Mouse (Mus musculus): ENCODE data around the gene Ndufs2. TPM values are rescaled to one million over a fixed set of nuclear protein-coding genes. Genes with fewer than 3 reads are reported as not detected.

The Ndufs2 gene
- total and polyA plus RNA-seq, 2 experiments from 2014 or later = 1,009 to 1,127 TPM

GRCm38 (mm10) chr1:171220871-171221270 lies 30.3 kb downstream of the Ndufs2 start:
- WGBS = 5% methylated on average over 10 of the region's 10 CpGs
- Histone ChIP-seq H3K4me1 (ENCODE audit: control insufficient read depth, insufficient read depth) (peaks cover 11% of the 10 kb centered on the region), H3K9me3 (replicated peaks; ENCODE audit: control insufficient read depth, low read length) (no peaks in the 10 kb centered on the region), H3K27me3 (ENCODE audit: control insufficient read depth, insufficient read depth, low read length) (no peaks in the 10 kb centered on the region), H3K4me3 (ENCODE audit: low read depth, low read length) (peak overlapping the region; percentile 66), H3K36me3 (replicated peaks; ENCODE audit: control insufficient read depth, insufficient read depth, low read length) (peaks cover 24% of the 10 kb centered on the region), H3K4me2 (ENCODE audit: low read depth, low read length) (peak overlapping the region; percentile 77), H3K9ac (replicated peaks; ENCODE audit: low read depth, low read length) (no peak overlapping the region), H3K27ac (ENCODE audit: low read depth) (no peak overlapping the region)
- ATAC-seq (ENCODE audit: insufficient read depth, low read depth) (no peak), DNase-seq (ENCODE audit: low spot score) (peak; percentile 83)
- no peak for TF ChIP-seq EP300 (IDR thresholded peaks at IDR 0.05; ENCODE audit: low read depth)
- peak; percentile 92 for TF ChIP-seq CTCF (IDR thresholded peaks at IDR 0.05; ENCODE audit: low read depth)

DNA sequence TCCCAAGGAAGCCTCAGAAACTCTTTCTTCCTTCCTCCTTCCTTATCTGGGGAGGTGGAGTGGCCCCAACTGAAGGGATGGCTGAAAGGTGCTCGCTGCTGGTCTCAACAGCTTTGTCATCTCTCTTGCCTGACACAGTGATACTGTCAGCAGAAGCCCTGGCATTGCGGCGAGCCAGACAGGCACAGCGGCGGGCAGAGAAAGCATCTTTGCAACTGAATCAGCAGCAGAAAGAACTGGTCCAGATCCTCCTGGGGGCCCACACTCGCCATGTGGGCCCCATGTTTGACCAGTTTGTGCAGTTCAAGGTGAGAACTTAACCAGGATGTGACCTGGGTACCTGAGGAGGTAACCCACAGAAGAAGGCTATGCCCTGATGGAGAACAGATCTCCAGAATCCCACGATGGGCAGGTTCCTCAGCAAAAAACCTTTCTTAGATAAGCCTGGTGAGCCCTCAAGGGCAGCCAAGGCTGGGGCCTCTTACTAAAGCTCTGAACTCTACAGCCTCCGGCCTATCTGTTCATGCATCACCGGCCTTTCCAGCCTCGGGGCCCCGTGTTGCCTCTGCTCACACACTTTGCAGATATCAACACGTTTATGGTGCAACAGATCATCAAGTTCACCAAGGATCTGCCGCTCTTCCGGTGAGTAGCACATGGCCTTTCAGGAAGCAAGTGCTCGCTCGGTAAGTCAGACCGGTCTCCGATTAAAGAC lies 34.8 kb downstream of the Ndufs2 start:
- 63% methylated on average over 18 of the region's 18 CpGs for WGBS

DNA sequence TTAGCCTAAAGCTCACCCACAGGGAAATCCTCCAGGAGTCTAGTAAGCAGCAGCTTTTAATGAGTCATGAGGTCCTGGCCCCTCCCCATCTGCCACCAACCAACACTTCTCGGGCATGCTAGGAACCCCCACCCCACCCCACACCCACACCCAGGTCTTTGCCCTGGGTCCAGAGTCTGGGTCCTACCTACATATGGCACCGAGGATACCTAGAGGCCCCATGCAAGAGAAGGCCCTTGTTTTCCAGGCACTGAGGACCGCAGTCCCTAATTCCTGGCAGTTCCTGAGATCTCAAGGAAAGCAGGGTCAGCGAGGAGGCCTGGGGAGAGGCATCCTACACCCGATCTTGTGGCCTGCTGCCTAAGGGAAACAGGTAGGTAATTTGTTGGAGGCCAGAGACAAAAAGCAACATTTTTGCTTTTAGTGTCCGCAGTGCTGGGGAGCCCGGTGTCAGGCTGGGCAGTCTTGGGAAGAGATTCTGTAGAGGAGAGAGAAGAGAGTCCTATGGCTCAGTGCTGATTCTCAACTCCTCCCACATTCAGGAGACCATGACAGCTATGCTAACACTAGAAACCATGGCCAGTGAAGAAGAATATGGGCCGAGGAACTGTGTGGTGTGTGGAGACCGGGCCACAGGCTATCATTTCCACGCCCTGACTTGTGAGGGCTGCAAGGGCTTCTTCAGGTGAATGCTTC lies 37.2 kb downstream of the Ndufs2 start, which contains the start of gene Nr1i3:
Gene Nr1i3 (plus strand): TSS at position 170 of the 696 bp plus-strand sequence.
- Histone ChIP-seq H3K36me3 (replicated peaks; ENCODE audit: control insufficient read depth, insufficient read depth, low read length) (peaks cover 8% of the 10 kb centered on the region), H3K27ac (ENCODE audit: low read depth) (no peak within 1 kb of the TSS), H3K27me3 (ENCODE audit: control insufficient read depth, insufficient read depth, low read length) (no peaks in the 10 kb centered on the region), H3K4me3 (ENCODE audit: low read depth, low read length) (no peak within 1 kb of the TSS), H3K4me2 (ENCODE audit: low read depth, low read length) (no peak within 1 kb of the TSS), H3K4me1 (ENCODE audit: control insufficient read depth, insufficient read depth) (peaks cover 3% of the 10 kb centered on the region; the same call in 1 of the 2 replicates), H3K9me3 (replicated peaks; ENCODE audit: control insufficient read depth, low read length) (no peaks in the 10 kb centered on the region), H3K9ac (replicated peaks; ENCODE audit: low read depth, low read length) (no peak within 1 kb of the TSS)
- DNase-seq (ENCODE audit: low spot score) (no peak), ATAC-seq (ENCODE audit: insufficient read depth, low read depth) (no peak)
- TF ChIP-seq EP300 (IDR thresholded peaks at IDR 0.05; ENCODE audit: low read depth) (no peak), CTCF (IDR thresholded peaks at IDR 0.05; ENCODE audit: low read depth) (no peak)
- WGBS = 77% methylated on average over 10 of the region's 10 CpGs

More for the DNA sequence above, 34.8 kb downstream of the Ndufs2 start:
- Histone ChIP-seq H3K36me3 (replicated peaks; ENCODE audit: control insufficient read depth, insufficient read depth, low read length) (peaks cover 24% of the 10 kb centered on the region), H3K4me3 (ENCODE audit: low read depth, low read length) (no peak overlapping the region), H3K9ac (replicated peaks; ENCODE audit: low read depth, low read length) (no peak overlapping the region), H3K27me3 (ENCODE audit: control insufficient read depth, insufficient read depth, low read length) (no peaks in the 10 kb centered on the region), H3K9me3 (replicated peaks; ENCODE audit: control insufficient read depth, low read length) (no peaks in the 10 kb centered on the region), H3K4me1 (ENCODE audit: control insufficient read depth, insufficient read depth) (peaks cover 8% of the 10 kb centered on the region), H3K4me2 (ENCODE audit: low read depth, low read length) (no peak overlapping the region), H3K27ac (ENCODE audit: low read depth) (no peak overlapping the region)
- no peak for DNase-seq (ENCODE audit: low spot score)
- ATAC-seq (ENCODE audit: insufficient read depth, low read depth) = no peak
- TF ChIP-seq CTCF (IDR thresholded peaks at IDR 0.05; ENCODE audit: low read depth) (no peak), EP300 (IDR thresholded peaks at IDR 0.05; ENCODE audit: low read depth) (no peak)

- Histone ChIP-seq H3K36me3 (replicated peaks; ENCODE audit: control insufficient read depth, insufficient read depth, low read length) (no peaks in the 10 kb centered on the region), H3K9me3 (replicated peaks; ENCODE audit: control insufficient read depth, low read length) (no peaks in the 10 kb centered on the region), H3K27ac (ENCODE audit: low read depth) (no peak overlapping the region), H3K27me3 (ENCODE audit: control insufficient read depth, insufficient read depth, low read length) (no peaks in the 10 kb centered on the region), H3K4me2 (ENCODE audit: low read depth, low read length) (no peak overlapping the region), H3K9ac (replicated peaks; ENCODE audit: low read depth, low read length) (no peak overlapping the region), H3K4me3 (ENCODE audit: low read depth, low read length) (no peak overlapping the region), H3K4me1 (ENCODE audit: control insufficient read depth, insufficient read depth) (peaks cover 3% of the 10 kb centered on the region; the same call in 1 of the 2 replicates)
- ATAC-seq (ENCODE audit: insufficient read depth, low read depth) (no peak), DNase-seq (ENCODE audit: low spot score) (no peak)
- TF ChIP-seq EP300 (IDR thresholded peaks at IDR 0.05; ENCODE audit: low read depth) (no peak), CTCF (IDR thresholded peaks at IDR 0.05; ENCODE audit: low read depth) (no peak)
- WGBS = 56% methylated on average over 3 of the region's 3 CpGs
These were observed 38.3 kb downstream of the Ndufs2 start for GRCm38 (mm10) chr1:171212854-171213253.

DNA sequence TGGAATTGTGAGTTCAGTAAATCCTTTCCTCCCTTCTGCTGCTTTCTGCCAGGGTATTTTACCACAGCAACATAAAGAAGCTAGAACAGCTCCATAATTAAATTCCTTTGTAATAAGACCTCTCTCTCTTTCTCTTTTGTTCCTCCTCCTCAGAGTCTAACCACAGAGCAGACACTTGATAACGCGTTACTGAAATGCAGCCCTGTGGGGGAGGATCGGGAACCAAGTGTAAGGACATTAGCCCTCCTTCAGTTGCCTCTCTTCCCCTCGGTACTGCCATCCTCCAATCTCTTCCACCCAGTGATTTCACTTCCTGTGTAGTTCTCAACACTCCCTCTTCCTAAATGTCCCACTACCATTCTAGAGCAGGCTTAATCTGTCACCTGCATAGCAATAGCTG lies 41.8 kb downstream of the Ndufs2 start:
- no peak overlapping the region for H3K9ac ChIP-seq (replicated peaks; ENCODE audit: low read depth, low read length)
- H3K36me3 ChIP-seq (replicated peaks; ENCODE audit: control insufficient read depth, insufficient read depth, low read length) = no peaks in the 10 kb centered on the region
- H3K4me2 ChIP-seq (ENCODE audit: low read depth, low read length) = no peak overlapping the region
- no peak for DNase-seq (ENCODE audit: low spot score)
- no peaks in the 10 kb centered on the region for H3K9me3 ChIP-seq (replicated peaks; ENCODE audit: control insufficient read depth, low read length)
- no peak overlapping the region for H3K27ac ChIP-seq (ENCODE audit: low read depth)
- no peak for TF ChIP-seq CTCF (IDR thresholded peaks at IDR 0.05; ENCODE audit: low read depth)
- TF ChIP-seq EP300 (IDR thresholded peaks at IDR 0.05; ENCODE audit: low read depth) = no peak
- H3K4me3 ChIP-seq (ENCODE audit: low read depth, low read length) = no peak overlapping the region
- WGBS = 8% methylated on average over 4 of the region's 4 CpGs
- H3K4me1 ChIP-seq (ENCODE audit: control insufficient read depth, insufficient read depth) = no peaks in the 10 kb centered on the region; the same call in 1 of the 2 replicates
- ATAC-seq (ENCODE audit: insufficient read depth, low read depth) = no peak
- no peaks in the 10 kb centered on the region for H3K27me3 ChIP-seq (ENCODE audit: control insufficient read depth, insufficient read depth, low read length)

Measured in heart, postnatal 0 days (tissue).